Mouse (Mus musculus): ENCODE data around the gene Gm26920. TPM values are rescaled to one million over a fixed set of nuclear protein-coding genes. Genes with fewer than 3 reads are reported as not detected.
A peak's percentile ranks its signal among the peaks of the same experiment; 100 is the strongest.

Gene Gm26920
- polyA plus RNA-seq, 1 experiment, result not detected

GRCm38 (mm10) chr7:30062478-30062877 lies 27.7 kb downstream of the Gm26920 start:
- no peak for DNase-seq (ENCODE audit: extremely low spot score in 1 of 2, low spot score in 1 of 2)

- no peak for DNase-seq (ENCODE audit: extremely low spot score in 1 of 2, low spot score in 1 of 2)
Observed at GRCm38 (mm10) chr7:30060341-30060740, 29.9 kb downstream of the Gm26920 start.

DNA sequence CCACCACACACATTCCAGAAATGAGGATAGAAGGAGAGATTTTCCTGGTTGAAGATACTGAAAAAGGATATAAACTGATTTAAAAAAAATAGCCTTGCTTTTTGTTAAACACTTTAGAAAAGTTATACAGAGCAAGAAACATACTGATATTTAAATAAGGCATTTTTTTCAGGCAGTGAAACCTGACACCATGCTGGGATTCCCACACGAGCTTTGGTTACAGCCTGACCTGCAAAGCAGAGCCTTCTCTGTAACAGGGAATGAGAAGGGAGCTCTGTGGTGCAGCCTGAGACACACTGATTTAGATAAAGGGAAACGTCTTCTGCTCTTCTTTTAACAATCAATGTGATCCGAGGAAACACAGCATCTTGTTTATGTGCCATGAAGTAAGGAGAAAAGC lies 36.6 kb downstream of the Gm26920 start:
- no peak for DNase-seq (ENCODE audit: extremely low spot score in 1 of 2, low spot score in 1 of 2)

DNA sequence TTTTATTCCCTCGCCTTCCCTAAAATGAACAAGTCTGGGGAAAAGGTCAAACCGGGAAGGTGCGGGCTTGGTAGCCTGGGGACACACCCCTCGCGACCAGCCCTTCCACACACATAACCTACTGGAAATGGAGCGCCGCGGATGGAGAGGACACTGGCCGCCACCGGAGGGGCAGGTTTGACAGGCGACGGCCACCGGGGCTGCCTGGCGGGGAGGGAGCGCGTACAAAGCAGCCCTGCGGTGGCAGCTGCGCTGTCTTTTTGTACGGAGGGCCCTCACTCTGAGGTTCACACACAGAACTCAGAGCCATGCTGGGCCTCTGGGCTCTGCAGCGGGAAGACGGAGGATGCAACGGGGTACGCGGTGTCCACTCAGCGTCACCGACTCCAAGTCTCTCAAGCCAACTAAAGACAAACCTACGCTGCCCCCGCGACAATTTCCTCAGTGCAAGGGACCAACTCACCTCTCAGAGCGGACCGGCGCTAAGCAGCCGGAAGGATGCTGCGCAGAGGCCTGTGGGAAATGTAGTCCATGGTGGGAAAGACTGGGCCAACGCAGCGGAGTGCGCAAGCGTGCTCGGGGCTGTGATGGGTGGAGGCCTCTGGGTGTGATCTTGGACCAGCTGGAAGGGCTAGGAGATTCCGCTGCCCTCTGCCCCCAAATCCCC lies 39.2 kb downstream of the Gm26920 start, which contains the start of gene Zfp14:
Gene Zfp14, minus strand, starts transcription at position 499 of the 667 bp plus-strand sequence.
- peak; percentile 87 to 95 for DNase-seq (ENCODE audit: extremely low spot score in 1 of 2, low spot score in 1 of 2)

GRCm38 (mm10) chr7:30048126-30048525 lies 42.1 kb downstream of the Gm26920 start:
- DNase-seq (ENCODE audit: extremely low spot score in 1 of 2, low spot score in 1 of 2), result no peak

GRCm38 (mm10) chr7:30044354-30044753 lies 45.9 kb downstream of the Gm26920 start:
- DNase-seq (ENCODE audit: extremely low spot score in 1 of 2, low spot score in 1 of 2), result no peak

GRCm38 (mm10) chr7:30034331-30034730 lies 55.9 kb downstream of the Gm26920 start:
- no peak for DNase-seq (ENCODE audit: extremely low spot score in 1 of 2, low spot score in 1 of 2)

DNA sequence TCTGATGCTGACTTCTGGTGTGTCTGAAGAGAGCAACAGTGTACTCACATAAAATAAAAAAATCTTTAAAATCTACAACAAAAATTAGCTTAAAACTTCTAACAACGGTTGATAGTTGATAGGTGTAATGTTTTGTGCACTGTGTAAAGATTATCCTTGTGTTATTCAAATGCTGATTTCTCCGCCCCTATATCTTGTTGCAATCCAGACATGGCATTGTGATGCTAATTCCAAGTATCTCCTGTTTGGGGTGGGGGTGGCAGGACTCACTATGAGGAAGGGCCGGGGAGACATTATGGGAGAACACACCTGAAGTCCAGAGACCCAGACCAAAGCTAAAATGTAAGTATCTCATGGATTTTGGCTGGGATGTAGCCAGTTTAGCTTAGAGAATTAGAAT lies 58.8 kb downstream of the Gm26920 start:
- no peak for DNase-seq (ENCODE audit: extremely low spot score in 1 of 2, low spot score in 1 of 2)

- DNase-seq (ENCODE audit: extremely low spot score in 1 of 2, low spot score in 1 of 2), result no peak
Observed at GRCm38 (mm10) chr7:30030677-30031076, 59.5 kb downstream of the Gm26920 start.

DNA sequence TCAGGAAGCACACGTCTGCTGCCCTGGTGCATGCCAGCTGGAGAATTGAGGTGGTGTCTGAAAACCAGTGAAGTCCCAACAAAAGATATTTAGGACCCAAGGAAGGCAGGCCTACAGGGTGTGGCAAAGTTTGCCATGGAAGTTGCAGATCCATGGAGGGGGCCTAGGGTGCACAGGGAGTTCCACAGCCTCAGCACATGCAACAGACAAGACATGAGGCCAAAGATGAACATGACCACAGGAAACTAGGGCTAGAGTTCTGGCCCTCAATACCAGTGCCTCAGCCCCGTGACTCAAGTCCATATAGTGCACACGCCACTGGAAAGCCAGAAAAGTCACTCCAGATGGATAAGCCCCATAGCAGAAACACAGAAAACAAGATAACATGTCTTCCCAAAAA lies 61.6 kb downstream of the Gm26920 start:
- no peak for DNase-seq (ENCODE audit: extremely low spot score in 1 of 2, low spot score in 1 of 2)

GRCm38 (mm10) chr7:30027331-30027730 lies 62.9 kb downstream of the Gm26920 start:
- DNase-seq (ENCODE audit: extremely low spot score in 1 of 2, low spot score in 1 of 2), result no peak

DNA sequence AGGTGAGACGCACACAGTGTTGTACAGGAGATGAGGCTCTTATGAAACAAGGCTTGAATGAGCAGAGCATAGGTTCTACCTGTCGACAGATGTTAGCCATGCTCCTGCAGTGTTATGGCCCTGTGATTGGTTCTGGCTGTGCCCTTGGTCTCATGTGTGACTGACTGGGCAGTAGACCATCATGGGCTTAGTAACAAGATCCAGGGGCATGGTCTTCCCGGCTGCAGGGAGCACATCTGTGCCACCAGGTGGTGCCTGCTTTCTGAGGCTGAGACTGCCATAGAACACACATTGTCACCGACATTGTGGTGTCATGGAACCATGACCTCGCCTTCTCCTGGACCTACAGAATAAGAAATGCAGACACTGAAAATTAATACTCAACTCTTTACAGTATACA lies 64.9 kb downstream of the Gm26920 start:
- no peak for DNase-seq (ENCODE audit: extremely low spot score in 1 of 2, low spot score in 1 of 2)

DNA sequence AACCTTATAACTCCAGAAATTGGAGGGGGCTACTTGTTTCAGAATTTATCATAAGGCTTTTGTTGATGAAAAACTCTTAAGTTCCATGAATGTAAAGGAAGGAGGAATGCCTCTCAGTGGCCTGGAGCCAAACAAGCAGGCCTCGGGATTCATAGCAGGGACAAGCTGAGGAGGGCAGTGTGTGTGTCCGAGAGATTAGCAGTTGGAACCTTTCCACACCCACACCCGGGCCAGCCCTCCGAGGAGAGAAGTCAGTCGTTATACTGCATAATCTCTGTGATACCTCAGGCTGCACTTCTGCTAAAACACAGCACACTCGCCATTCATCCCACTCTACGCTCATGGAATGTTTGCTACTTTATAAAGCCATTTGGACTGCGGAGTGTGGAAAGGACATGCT lies 66.4 kb downstream of the Gm26920 start:
- no peak for DNase-seq (ENCODE audit: extremely low spot score in 1 of 2, low spot score in 1 of 2)

- no peak for DNase-seq (ENCODE audit: extremely low spot score in 1 of 2, low spot score in 1 of 2)
Observed at GRCm38 (mm10) chr7:30023324-30023723, 66.9 kb downstream of the Gm26920 start.

- no peak for DNase-seq (ENCODE audit: extremely low spot score in 1 of 2, low spot score in 1 of 2)
Observed at GRCm38 (mm10) chr7:30019543-30019942, 70.7 kb downstream of the Gm26920 start.

DNA sequence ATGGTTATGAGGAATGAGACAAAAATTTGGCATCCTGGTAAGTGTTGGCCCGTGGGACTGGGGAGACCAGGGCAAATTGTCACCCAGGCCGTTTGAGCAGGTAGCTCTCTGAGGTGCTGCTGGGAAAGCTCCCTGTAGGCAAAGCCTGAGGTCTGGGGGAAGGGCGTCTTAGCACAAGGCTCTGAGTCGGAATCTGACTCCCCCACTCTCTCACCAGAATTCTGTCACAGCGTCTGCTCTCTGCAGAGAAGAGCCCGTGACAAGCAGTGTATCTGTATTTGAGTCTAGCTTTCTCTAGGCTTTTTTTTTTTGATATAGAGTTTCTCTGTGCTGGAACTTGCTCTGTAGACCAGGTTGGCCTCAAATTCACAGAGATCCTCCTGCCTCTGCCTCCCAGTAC lies 73.0 kb downstream of the Gm26920 start:
- no peak for DNase-seq (ENCODE audit: extremely low spot score in 1 of 2, low spot score in 1 of 2)

- DNase-seq (ENCODE audit: extremely low spot score in 1 of 2, low spot score in 1 of 2), result peak; percentile 56 to 83
Observed at GRCm38 (mm10) chr7:30012956-30013363, 77.2 kb downstream of the Gm26920 start.

DNA sequence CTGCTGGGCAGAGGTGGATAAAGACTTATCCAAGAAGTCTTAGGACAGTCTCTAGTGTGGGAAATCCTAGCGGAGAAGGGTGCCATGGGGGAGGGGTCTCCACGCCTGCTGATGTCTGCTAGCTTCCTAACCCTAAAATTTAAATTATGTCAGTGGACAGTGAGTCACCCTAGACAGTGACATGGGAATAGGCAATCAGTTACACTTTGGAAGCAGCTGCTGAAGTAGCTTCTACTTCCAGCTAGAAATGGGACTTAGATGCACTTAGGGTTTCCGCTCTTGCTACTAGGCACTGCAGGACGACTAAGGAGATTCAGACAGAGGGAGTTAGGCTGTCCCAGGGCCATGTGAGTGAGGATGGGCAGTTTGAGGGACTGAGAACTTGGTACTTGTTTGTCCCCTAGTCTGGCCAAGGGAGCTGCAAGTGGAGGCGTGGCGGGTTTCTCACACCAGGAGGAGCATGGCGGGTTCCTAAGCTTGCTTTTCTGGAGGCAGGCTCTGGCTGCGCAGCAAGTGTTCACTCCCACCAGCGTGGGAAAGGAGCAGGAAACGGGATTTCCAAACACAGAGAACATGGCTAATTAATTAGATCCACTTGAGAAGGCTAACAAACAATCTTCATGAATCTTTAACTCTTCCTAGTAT lies 79.5 kb downstream of the Gm26920 start:
- DNase-seq (ENCODE audit: extremely low spot score in 1 of 2, low spot score in 1 of 2), result peak in 1 of 2 experiments; percentile 40

DNA sequence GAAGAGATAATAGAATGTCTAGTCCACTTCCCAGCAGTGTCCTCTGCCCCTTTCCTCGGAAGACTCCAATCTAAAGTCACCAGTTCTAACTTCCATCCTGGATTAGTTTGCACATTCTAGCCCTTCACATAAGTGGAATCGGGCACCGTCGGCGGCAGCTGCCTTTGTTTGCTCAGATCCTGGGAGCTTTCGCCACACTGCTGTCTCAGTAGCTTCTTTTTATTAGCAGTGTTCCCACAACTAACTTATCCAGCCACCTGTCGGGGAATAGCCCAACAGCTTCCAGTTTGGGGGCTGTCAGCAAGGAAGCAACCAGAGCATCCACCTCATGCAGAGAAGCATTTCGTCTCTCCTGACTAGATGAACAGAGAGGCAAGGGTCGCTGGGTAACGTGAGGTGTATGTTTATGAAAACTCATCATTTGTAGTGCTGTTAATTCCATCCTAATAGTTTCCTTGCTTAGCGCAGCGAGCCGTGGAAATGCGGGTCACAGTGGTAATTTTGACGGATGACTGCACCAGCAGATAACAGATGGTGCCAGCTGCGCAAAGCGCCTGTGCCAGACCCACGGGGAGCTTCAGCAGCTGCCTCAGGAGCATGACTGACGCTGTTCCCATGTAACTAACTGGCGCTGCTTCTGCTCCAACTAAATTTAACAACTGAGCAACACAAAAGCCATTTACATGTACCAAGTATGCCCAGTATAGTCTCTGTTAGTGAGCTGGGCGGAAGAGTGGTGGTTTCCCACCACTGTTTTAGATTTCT lies 80.7 kb downstream of the Gm26920 start:
- DNase-seq (ENCODE audit: extremely low spot score in 1 of 2, low spot score in 1 of 2), result peak; percentile 47 to 74

- DNase-seq (ENCODE audit: extremely low spot score in 1 of 2, low spot score in 1 of 2), result no peak
Observed at GRCm38 (mm10) chr7:30008020-30008690, 82.1 kb downstream of the Gm26920 start.

- DNase-seq (ENCODE audit: extremely low spot score in 1 of 2, low spot score in 1 of 2), result peak in 1 of 2 experiments; percentile 41
Observed at GRCm38 (mm10) chr7:30007601-30008000, 82.6 kb downstream of the Gm26920 start.
